Mouse (Mus musculus) neural tube, embryonic 14.5 days (tissue): Measurements from ENCODE around the gene Trim12c. TPM values are rescaled to one million over a fixed set of nuclear protein-coding genes. Genes with fewer than 3 reads are reported as not detected.

ENCODE experiments used
- polyA plus RNA-seq: library from polyadenylated mRNA; unstranded; fragments of >200 nt; fragmentation: Nextera tagmentation; extraction: Ambion mirVana; gene quantifications from 2 replicates; pipeline ENCODE4 v1.2.1, GENCODE M21; 2014

The Trim12c gene
- polyA plus RNA-seq, 1 experiment from 2014 or later: 0.66 TPM

Other genes with a start within 250 kb of the Trim12c start
- not detected in 2 replicates for gene Olfr646, start 248.5 kb downstream of the Trim12c start, polyA plus RNA-seq
- gene Ubqln5, start 223.5 kb downstream of the Trim12c start, polyA plus RNA-seq: not detected in 2 replicates
- not detected in 2 replicates for gene Olfr643, start 216.0 kb downstream of the Trim12c start, polyA plus RNA-seq
- not detected in 2 replicates for gene Ubqln3, start 210.1 kb downstream of the Trim12c start, polyA plus RNA-seq
- gene Ubqlnl, start 202.8 kb downstream of the Trim12c start, polyA plus RNA-seq: not detected in 2 replicates
- not detected in 2 replicates for gene Olfm5, start 188.5 kb downstream of the Trim12c start, polyA plus RNA-seq
- gene Olfr648, start 170.0 kb downstream of the Trim12c start, polyA plus RNA-seq: 0.37 and 0.78 TPM in 2 replicates
- gene Olfr649, start 157.4 kb downstream of the Trim12c start, polyA plus RNA-seq: not detected in 2 replicates
- 0.31 and 0.48 TPM in 2 replicates for gene Trim6, start 134.6 kb downstream of the Trim12c start, polyA plus RNA-seq
- gene Trim34a, start 108.9 kb downstream of the Trim12c start, polyA plus RNA-seq: 0.60 and 0.73 TPM in 2 replicates
- 0.07 and 0.10 TPM in 2 replicates for gene Trim5, start 65.3 kb downstream of the Trim12c start, polyA plus RNA-seq
- gene Trim12a, start 37.9 kb downstream of the Trim12c start, polyA plus RNA-seq: 1.6 and 2.5 TPM in 2 replicates
- gene Trim34b, start 23.9 kb downstream of the Trim12c start, polyA plus RNA-seq: not detected in 2 replicates
- gene Trim30b, start 16.5 kb upstream of the Trim12c start, polyA plus RNA-seq: not detected in 2 replicates
- gene Trim30c, start 47.5 kb upstream of the Trim12c start, polyA plus RNA-seq: 0.26 TPM in 1 of 2 replicates, not detected in the other
- gene Trim30a, start 111.8 kb upstream of the Trim12c start, polyA plus RNA-seq: 0.15 and 1.1 TPM in 2 replicates
- gene Trim30d, start 154.5 kb upstream of the Trim12c start, polyA plus RNA-seq: 0.21 and 0.24 TPM in 2 replicates
- 0.16 TPM in 1 of 2 replicates, not detected in the other for gene Olfr651, start 196.8 kb upstream of the Trim12c start, polyA plus RNA-seq
- 0.11 TPM in 1 of 2 replicates, not detected in the other for gene Olfr652, start 207.5 kb upstream of the Trim12c start, polyA plus RNA-seq
- not detected in 2 replicates for gene Olfr653, start 224.0 kb upstream of the Trim12c start, polyA plus RNA-seq
- gene Olfr654, start 233.7 kb upstream of the Trim12c start, polyA plus RNA-seq: not detected in 2 replicates
- gene Olfr655, start 248.4 kb upstream of the Trim12c start, polyA plus RNA-seq: 0.27 TPM in 1 of 2 replicates, not detected in the other